Mouse (Mus musculus) lung, embryonic 15.5 days (tissue): ENCODE measurements around the gene Tarbp2. TPM values are rescaled to one million over a fixed set of nuclear protein-coding genes. Genes with fewer than 3 reads are reported as not detected.

Source experiments
- ATAC-seq: fragments of 200-750 bp; cut with Nextera tagmentation; 2 replicates; pipeline ENCODE4 v1.8.0; 2017; ENCODE audit warnings: moderate number of reproducible peaks, borderline replicate concordance; ENCODE audit not compliant: low FRiP score, low TSS enrichment; ENCODE audit errors: extremely low read depth
- H3K27ac ChIP-seq: fragments of 300-500 bp; sonication (generic); 2 replicates; pipeline ENCODE4 v1.5.1; 2015; ENCODE audit warnings: moderate library complexity, mild to moderate bottlenecking, inconsistent platforms
- H3K27me3 ChIP-seq: fragments of 300-500 bp; sonication (generic); 2 replicates; pipeline ENCODE4 v1.6.1; 2015; ENCODE audit warnings: inconsistent platforms
- H3K36me3 ChIP-seq: fragments of 300-500 bp; sonication (generic); 2 replicates; pipeline ENCODE4 v1.6.1; 2015; ENCODE audit warnings: inconsistent platforms
- H3K4me1 ChIP-seq: fragments of 300-500 bp; sonication (generic); 2 replicates; pipeline ENCODE4 v1.6.1; 2015; ENCODE audit warnings: inconsistent platforms
- H3K4me2 ChIP-seq: fragments of 300-500 bp; sonication (generic); 2 replicates; pipeline ENCODE4 v1.6.1; 2015; ENCODE audit warnings: inconsistent platforms, mild to moderate bottlenecking, moderate library complexity
- H3K4me3 ChIP-seq: fragments of 300-500 bp; sonication (generic); 2 replicates; pipeline ENCODE4 v1.5.1; 2015; ENCODE audit warnings: mild to moderate bottlenecking, inconsistent platforms
- H3K9ac ChIP-seq: fragments of 300-500 bp; sonication (generic); 2 replicates; pipeline ENCODE4 v1.6.1; 2015; ENCODE audit warnings: inconsistent platforms
- H3K9me3 ChIP-seq: fragments of 300-500 bp; sonication (generic); 2 replicates; pipeline ENCODE4 v1.6.1; 2016; ENCODE audit warnings: inconsistent platforms
- WGBS: fragments of 180-500 bp; shearing (Covaris S2); methylation state at CpG from one replicate; pipeline ENCODE4 v1.1.7; 2015; 5-methylcytosine and 5-hydroxymethylcytosine counted together
- polyA plus RNA-seq: library from polyadenylated mRNA; unstranded; fragments of >200 nt; fragmentation: Nextera tagmentation; extraction: Ambion mirVana; gene quantifications from 2 replicates; pipeline ENCODE4 v1.2.1, GENCODE M21; 2015

The Tarbp2 gene
- polyA plus RNA-seq, 1 experiment from 2014 or later: 80.7 TPM

- 89% methylated on average over 4 of the region's 4 CpGs for WGBS
- no peaks in the 10 kb centered on the region for H3K9me3 ChIP-seq
- no peak overlapping the region for H3K27ac ChIP-seq
- H3K4me2 ChIP-seq: no peak overlapping the region
- H3K36me3 ChIP-seq: peaks cover 86% of the 10 kb centered on the region
- no peak for ATAC-seq
- no peaks in the 10 kb centered on the region for H3K27me3 ChIP-seq
- no peak overlapping the region for H3K4me3 ChIP-seq
- H3K4me1 ChIP-seq: no peaks in the 10 kb centered on the region
- H3K9ac ChIP-seq: no peak overlapping the region
These were observed 13.6 kb downstream of the Tarbp2 start for GRCm38 (mm10) chr15:102531586-102531985.

DNA sequence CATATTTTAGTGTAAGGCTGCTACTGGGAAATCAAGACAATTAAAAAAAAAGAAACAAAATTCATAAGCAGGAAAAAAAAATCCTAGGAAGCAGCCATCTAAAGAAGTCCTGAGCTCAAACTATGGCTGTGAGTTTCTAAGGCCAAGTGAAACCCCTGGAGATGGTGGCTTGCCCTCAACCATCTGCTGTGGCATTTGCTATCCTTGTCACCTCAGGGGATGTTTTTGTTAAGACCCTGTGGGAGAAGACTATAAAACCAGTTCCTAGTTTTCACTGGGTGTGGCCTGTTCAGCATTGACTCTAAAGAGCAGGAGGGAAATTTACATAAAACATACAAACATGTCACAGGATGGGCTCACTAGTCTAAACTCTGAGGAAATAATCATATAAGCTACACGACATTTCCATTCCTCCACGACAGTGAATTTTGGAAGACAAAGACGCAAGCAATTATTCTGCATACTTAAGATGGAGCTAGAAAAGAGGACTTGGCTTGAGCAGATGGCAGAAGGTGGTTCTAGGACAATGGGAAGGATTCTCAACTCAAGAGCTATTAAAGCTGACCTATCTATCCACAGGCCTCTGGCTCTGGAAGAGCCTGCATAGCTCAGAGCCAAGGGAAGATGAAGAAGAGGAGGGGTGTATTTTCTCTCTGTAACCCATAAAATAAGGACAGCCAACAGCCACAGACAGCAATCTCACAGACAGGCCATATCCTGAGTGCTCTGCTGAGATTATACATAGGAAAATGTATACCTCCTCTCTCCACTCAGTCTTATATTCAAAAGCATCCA lies 14.3 kb downstream of the Tarbp2 start:
- Histone ChIP-seq H3K4me3 (no peak overlapping the region), H3K36me3 (peaks cover 90% of the 10 kb centered on the region), H3K27ac (no peak overlapping the region), H3K9ac (no peak overlapping the region), H3K9me3 (no peaks in the 10 kb centered on the region), H3K27me3 (no peaks in the 10 kb centered on the region), H3K4me2 (no peak overlapping the region), H3K4me1 (no peaks in the 10 kb centered on the region)
- 85% methylated on average over 3 of the region's 3 CpGs for WGBS
- no peak for ATAC-seq

GRCm38 (mm10) chr15:102533926-102534325 lies 15.9 kb downstream of the Tarbp2 start:
- no peak for ATAC-seq
- no peaks in the 10 kb centered on the region for H3K4me1 ChIP-seq
- no peak overlapping the region for H3K4me2 ChIP-seq
- no peak overlapping the region for H3K4me3 ChIP-seq
- 87% methylated on average over 7 of the region's 7 CpGs for WGBS
- no peaks in the 10 kb centered on the region for H3K27me3 ChIP-seq
- peaks cover 83% of the 10 kb centered on the region for H3K36me3 ChIP-seq
- H3K27ac ChIP-seq: no peak overlapping the region
- no peak overlapping the region for H3K9ac ChIP-seq
- no peaks in the 10 kb centered on the region for H3K9me3 ChIP-seq

DNA sequence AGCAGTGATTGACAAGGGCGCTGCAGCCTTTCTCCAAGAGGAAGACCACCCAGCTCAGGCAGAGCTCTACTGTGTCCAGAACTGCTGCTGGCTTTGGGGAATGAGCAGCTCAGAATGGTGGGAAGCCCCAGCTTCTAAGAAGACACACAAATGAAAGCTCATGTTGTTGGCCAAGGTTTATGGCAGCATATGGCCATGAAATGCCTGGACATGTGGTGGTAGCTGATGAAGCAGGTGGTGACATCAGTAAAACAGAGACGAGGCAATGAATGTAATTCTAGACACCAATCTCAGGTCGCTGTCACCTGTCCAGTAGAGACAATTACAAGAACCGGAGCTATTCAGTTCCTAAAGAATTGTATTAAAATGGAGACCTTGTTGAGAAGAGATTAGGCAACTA lies 26.8 kb downstream of the Tarbp2 start:
- WGBS: 92% methylated on average over 4 of the region's 4 CpGs
- peaks cover 72% of the 10 kb centered on the region for H3K36me3 ChIP-seq
- ATAC-seq: no peak

GRCm38 (mm10) chr15:102546246-102546645 lies 28.3 kb downstream of the Tarbp2 start:
- H3K27ac ChIP-seq: no peak overlapping the region
- no peaks in the 10 kb centered on the region for H3K9me3 ChIP-seq
- no peak for ATAC-seq
- peaks cover 62% of the 10 kb centered on the region for H3K36me3 ChIP-seq
- H3K4me2 ChIP-seq: no peak overlapping the region
- no peaks in the 10 kb centered on the region for H3K27me3 ChIP-seq
- H3K4me3 ChIP-seq: no peak overlapping the region
- H3K9ac ChIP-seq: no peak overlapping the region
- no peaks in the 10 kb centered on the region for H3K4me1 ChIP-seq
- 89% methylated on average over 3 of the region's 3 CpGs for WGBS

More for the DNA sequence above, 26.8 kb downstream of the Tarbp2 start:
- Histone ChIP-seq H3K4me3 (no peak overlapping the region), H3K27ac (no peak overlapping the region), H3K4me1 (no peaks in the 10 kb centered on the region), H3K27me3 (no peaks in the 10 kb centered on the region), H3K4me2 (no peak overlapping the region), H3K9me3 (no peaks in the 10 kb centered on the region), H3K9ac (no peak overlapping the region)

DNA sequence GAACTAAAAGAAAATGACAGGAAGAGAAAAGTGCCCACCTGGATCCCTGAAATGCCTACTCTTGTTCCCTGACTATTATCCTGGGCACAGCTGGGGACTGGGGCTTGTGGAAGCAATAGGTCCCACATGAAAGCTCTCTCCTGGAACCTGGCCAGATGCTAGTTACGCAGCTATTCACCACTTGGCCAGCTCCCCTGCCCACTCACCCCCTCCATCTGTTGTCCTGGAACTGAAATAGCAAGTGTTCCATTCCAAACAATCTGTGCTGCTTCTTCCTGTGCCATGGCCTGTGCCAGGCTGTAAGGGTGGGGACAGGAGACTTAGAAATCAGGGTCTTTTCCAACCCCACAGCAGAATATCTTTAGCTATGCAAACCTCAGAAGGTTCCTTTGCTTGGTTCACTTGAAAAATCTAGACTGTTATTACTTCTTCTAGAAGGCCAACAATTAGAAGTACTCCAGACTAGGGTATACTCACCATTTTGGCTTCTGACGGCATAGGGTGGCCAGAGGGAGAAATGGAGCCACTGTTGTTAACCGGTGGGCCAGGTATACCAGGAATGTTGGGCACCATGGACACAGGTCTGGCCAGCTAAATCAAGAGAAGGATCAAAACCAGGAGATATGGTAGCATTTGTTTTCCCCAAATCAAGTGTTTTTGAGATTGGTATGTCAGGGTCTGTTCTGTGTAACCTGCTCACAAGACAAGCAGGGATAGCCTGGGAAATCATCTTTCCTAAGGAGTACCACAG lies 28.9 kb downstream of the Tarbp2 start:
- Histone ChIP-seq H3K4me1 (no peaks in the 10 kb centered on the region), H3K4me2 (no peak overlapping the region), H3K27ac (no peak overlapping the region), H3K9ac (no peak overlapping the region), H3K9me3 (no peaks in the 10 kb centered on the region), H3K27me3 (no peaks in the 10 kb centered on the region), H3K36me3 (peaks cover 63% of the 10 kb centered on the region), H3K4me3 (no peak overlapping the region)
- 76% methylated on average over 3 of the region's 3 CpGs for WGBS
- ATAC-seq: no peak

GRCm38 (mm10) chr15:102547478-102547877 lies 29.5 kb downstream of the Tarbp2 start:
- Histone ChIP-seq H3K4me2 (no peak overlapping the region), H3K4me3 (no peak overlapping the region), H3K27ac (no peak overlapping the region), H3K9me3 (no peaks in the 10 kb centered on the region), H3K27me3 (no peaks in the 10 kb centered on the region), H3K9ac (no peak overlapping the region), H3K4me1 (no peaks in the 10 kb centered on the region), H3K36me3 (peaks cover 63% of the 10 kb centered on the region)
- WGBS: 96% methylated on average over 3 of the region's 3 CpGs
- no peak for ATAC-seq

DNA sequence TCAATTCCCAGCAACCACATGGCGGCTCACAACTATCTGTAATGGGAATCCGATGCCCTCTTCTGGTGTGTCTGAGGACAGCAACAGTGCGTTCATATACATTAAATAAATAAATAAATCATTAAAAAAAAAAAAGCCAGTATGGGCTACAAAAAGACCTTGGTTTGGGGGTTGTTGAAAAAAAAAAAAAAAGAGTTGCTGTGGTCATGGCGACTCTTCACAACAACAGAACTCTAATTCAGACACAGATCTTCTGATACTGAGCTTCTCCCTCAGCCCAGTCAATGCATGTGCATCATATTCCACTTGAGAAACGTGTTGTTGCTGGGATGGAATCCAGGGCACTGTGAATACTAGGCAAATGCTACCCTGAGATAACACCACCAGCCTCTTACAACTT lies 34.6 kb downstream of the Tarbp2 start:
- no peak overlapping the region for H3K27ac ChIP-seq
- no peaks in the 10 kb centered on the region for H3K27me3 ChIP-seq
- no peaks in the 10 kb centered on the region for H3K4me1 ChIP-seq
- 97% methylated on average over 5 of the region's 5 CpGs for WGBS
- no peak overlapping the region for H3K9ac ChIP-seq
- H3K4me3 ChIP-seq: no peak overlapping the region
- peaks cover 61% of the 10 kb centered on the region for H3K36me3 ChIP-seq
- H3K9me3 ChIP-seq: no peaks in the 10 kb centered on the region
- no peak overlapping the region for H3K4me2 ChIP-seq
- ATAC-seq: no peak

- ATAC-seq: no peak
- Histone ChIP-seq H3K27ac (no peak overlapping the region), H3K27me3 (no peaks in the 10 kb centered on the region), H3K4me3 (no peak overlapping the region), H3K4me2 (no peak overlapping the region), H3K9me3 (no peaks in the 10 kb centered on the region), H3K36me3 (peaks cover 61% of the 10 kb centered on the region), H3K9ac (no peak overlapping the region), H3K4me1 (no peaks in the 10 kb centered on the region)
- 90% methylated on average over 1 of the region's 1 CpGs for WGBS
These were observed 37.6 kb downstream of the Tarbp2 start for GRCm38 (mm10) chr15:102555581-102555980.

DNA sequence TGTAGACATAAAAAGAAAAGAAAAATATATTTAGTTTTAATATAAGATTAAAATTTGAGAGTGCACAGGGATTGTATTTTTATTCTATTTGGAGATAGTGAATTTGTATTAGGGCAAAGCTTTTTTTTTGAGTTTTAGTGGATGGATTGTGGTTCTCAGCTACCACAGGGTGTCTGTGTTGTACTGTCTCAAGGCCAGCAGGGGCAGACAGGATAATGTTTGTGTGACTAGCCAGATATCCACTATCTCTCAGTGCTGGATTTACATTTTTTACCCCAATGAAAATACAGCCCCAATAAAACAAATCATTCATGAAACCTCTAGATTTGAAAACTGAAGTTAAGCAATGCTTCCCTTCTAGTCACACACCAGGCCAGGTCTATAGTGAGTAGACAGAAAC lies 39.6 kb downstream of the Tarbp2 start:
- no peak for ATAC-seq
- H3K4me3 ChIP-seq: no peak overlapping the region
- H3K9me3 ChIP-seq: no peaks in the 10 kb centered on the region
- no peaks in the 10 kb centered on the region for H3K27me3 ChIP-seq
- H3K4me2 ChIP-seq: no peak overlapping the region
- peaks cover 50% of the 10 kb centered on the region for H3K36me3 ChIP-seq
- no peak overlapping the region for H3K27ac ChIP-seq
- H3K4me1 ChIP-seq: no peaks in the 10 kb centered on the region
- H3K9ac ChIP-seq: no peak overlapping the region

- H3K27me3 ChIP-seq: no peaks in the 10 kb centered on the region
- no peak overlapping the region for H3K4me3 ChIP-seq
- peaks cover 15% of the 10 kb centered on the region; the same call in 1 of the 2 replicates for H3K36me3 ChIP-seq
- no peaks in the 10 kb centered on the region for H3K4me1 ChIP-seq
- no peak overlapping the region for H3K4me2 ChIP-seq
- 88% methylated on average over 1 of the region's 1 CpGs for WGBS
- ATAC-seq: no peak
- H3K9ac ChIP-seq: no peak overlapping the region
- H3K9me3 ChIP-seq: no peaks in the 10 kb centered on the region
- no peak overlapping the region for H3K27ac ChIP-seq
These were observed 44.5 kb downstream of the Tarbp2 start for GRCm38 (mm10) chr15:102562491-102562890.

GRCm38 (mm10) chr15:102563061-102563460 lies 45.1 kb downstream of the Tarbp2 start:
- Histone ChIP-seq H3K4me3 (no peak overlapping the region), H3K4me2 (no peak overlapping the region), H3K27ac (no peak overlapping the region), H3K9ac (no peak overlapping the region), H3K27me3 (no peaks in the 10 kb centered on the region), H3K4me1 (no peaks in the 10 kb centered on the region), H3K36me3 (peaks cover 15% of the 10 kb centered on the region; the same call in 1 of the 2 replicates), H3K9me3 (no peaks in the 10 kb centered on the region)
- ATAC-seq: no peak
- 80% methylated on average over 3 of the region's 3 CpGs for WGBS
